Mouse (Mus musculus) liver, postnatal 0 days (tissue): Measurements from ENCODE around the gene Lpo.
A peak's percentile ranks its signal among the peaks of the same experiment; 100 is the strongest.

ENCODE experiments used
- CTCF ChIP-seq: sonication (generic); IDR thresholded peaks from 2 replicates; pipeline ENCODE4 v1.5.1; 2016; ENCODE audit warnings: antibody characterized with exemption, low read depth
- EP300 ChIP-seq: IDR thresholded peaks from 2 replicates; pipeline ENCODE4 v1.6.1; 2016; ENCODE audit warnings: antibody characterized with exemption, low read depth, mild to moderate bottlenecking

DNA sequence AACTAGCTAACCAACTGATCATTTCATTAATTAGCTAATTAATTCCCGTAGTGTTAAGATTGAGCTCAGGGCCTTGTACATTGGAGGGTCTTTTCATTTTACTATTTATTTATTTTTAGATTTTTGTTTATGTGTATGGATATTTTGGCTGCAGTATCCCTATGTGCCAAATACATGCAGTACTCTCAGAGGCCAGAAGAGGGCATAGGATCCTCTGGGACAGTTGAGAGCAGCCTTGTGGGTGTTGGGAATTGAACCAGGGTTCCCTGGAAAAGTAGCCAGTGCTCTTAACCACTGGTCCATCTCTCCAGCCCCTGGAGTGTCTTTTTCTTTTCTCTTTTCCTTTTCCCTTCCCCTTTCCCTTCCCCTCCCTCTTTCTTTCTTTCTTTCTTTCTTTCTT, 22.6 kb downstream of the Lpo start:
- TF ChIP-seq EP300 (no peak), CTCF (peak; percentile 65)
